Mouse (Mus musculus) forebrain, embryonic 12.5 days (tissue): ENCODE results near the gene Fgf2. TPM values are rescaled to one million over a fixed set of nuclear protein-coding genes. Genes with fewer than 3 reads are reported as not detected.

Source experiments
- ATAC-seq: fragments of 200-750 bp; cut with Nextera tagmentation; 2 replicates; pipeline ENCODE4 v1.8.0; 2017; ENCODE audit warnings: moderate TSS enrichment; ENCODE audit not compliant: low FRiP score
- H3K27ac ChIP-seq: fragments of 300-500 bp; sonication (generic); 2 replicates; pipeline ENCODE4 v1.5.1; 2016; ENCODE audit warnings: mild to moderate bottlenecking
- H3K27me3 ChIP-seq: fragments of 300-500 bp; sonication (generic); 2 replicates; pipeline ENCODE4 v1.6.1; 2016; ENCODE audit warnings: mild to moderate bottlenecking
- H3K36me3 ChIP-seq: fragments of 300-500 bp; sonication (generic); replicated peaks from 2 replicates; pipeline ENCODE4 v1.6.1; 2016; ENCODE audit warnings: mild to moderate bottlenecking
- H3K4me1 ChIP-seq: fragments of 300-500 bp; sonication (generic); 2 replicates; pipeline ENCODE4 v1.6.1; 2016
- H3K4me2 ChIP-seq: fragments of 300-500 bp; sonication (generic); 2 replicates; pipeline ENCODE4 v1.6.1; 2016; ENCODE audit warnings: mild to moderate bottlenecking, moderate library complexity
- H3K4me3 ChIP-seq: fragments of 300-500 bp; sonication (generic); replicated peaks from 2 replicates; pipeline ENCODE4 v1.5.1; 2016; ENCODE audit warnings: mild to moderate bottlenecking
- H3K9ac ChIP-seq: fragments of 300-500 bp; sonication (generic); 2 replicates; pipeline ENCODE4 v1.6.1; 2016; ENCODE audit warnings: mild to moderate bottlenecking
- H3K9me3 ChIP-seq: fragments of 300-500 bp; sonication (generic); 2 replicates; pipeline ENCODE4 v1.6.1; 2016
- WGBS: fragments of 180-500 bp; shearing (Covaris S2); methylation state at CpG from one replicate; pipeline ENCODE4 v1.1.7; 2016; 5-methylcytosine and 5-hydroxymethylcytosine counted together
- polyA plus RNA-seq: library from polyadenylated mRNA; unstranded; fragments of >200 nt; fragmentation: Nextera tagmentation; extraction: Ambion mirVana; gene quantifications from 2 replicates; pipeline ENCODE4 v1.2.1, GENCODE M21; 2016

The Fgf2 gene
- polyA plus RNA-seq, 1 experiment from 2014 or later, result 0.66 TPM

DNA sequence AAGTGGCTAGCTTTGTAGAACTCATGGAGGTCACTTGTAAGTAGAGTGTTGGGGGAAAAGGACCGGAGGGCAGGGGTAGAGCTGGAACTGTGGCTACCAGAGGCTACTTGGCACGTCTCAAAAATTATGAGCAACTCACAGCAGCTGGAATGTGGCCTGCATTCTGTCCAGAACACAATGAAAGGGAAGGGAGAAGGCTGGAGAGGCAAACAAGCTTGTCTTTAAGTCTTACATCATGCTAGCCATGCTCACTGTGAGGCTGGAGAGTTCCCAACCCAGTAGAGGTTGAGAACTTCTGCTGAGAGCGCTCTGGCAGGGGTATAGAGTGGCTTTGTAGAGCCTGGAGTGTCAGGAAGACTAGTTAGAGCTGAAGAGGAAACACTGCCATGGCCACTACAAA, 49.5 kb downstream of the Fgf2 start:
- H3K27ac ChIP-seq, result no peak overlapping the region
- no peaks in the 10 kb centered on the region for H3K27me3 ChIP-seq
- H3K4me3 ChIP-seq, result no peak overlapping the region
- no peak overlapping the region for H3K4me2 ChIP-seq
- no peaks in the 10 kb centered on the region for H3K4me1 ChIP-seq
- WGBS, result 86% methylated on average over 3 of the region's 3 CpGs
- no peak overlapping the region for H3K9ac ChIP-seq
- no peaks in the 10 kb centered on the region for H3K36me3 ChIP-seq
- no peak for ATAC-seq
- H3K9me3 ChIP-seq, result no peaks in the 10 kb centered on the region

DNA sequence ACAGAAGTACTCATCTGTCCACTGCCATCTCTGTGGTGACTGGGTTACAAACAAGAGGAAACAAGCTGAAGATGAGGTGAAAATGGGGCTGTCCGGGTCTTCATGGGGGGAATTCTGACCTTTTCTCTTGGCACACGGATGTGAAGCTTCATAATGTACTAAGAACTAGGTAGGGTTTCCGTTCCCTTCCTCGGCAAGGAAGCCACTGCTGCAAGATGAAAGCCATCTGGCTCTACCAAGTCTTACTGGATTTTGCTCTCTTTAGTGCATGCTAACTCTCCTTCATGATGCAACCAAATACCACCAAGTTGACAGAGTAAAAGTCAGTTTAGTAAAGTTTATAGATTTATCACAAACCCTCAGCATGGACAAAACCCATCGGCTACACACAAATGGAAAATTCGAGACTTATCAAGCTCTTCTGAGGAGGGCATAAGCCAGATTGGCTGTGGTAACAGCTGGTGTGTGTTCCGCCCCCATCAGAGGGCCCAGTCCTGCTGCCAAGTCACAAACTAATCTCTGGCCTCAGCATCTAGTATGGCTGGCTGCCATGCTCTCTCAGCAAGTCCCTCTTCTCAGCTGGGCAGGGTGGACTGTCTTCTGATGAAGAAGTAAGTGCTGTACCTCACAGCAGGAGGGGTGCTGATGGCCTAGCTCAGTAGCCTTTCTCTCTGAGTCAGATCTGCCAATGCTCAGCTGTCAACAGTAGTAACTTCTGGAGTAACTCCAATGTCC, 50.7 kb downstream of the Fgf2 start:
- Histone ChIP-seq H3K27ac (no peak overlapping the region), H3K9ac (no peak overlapping the region), H3K9me3 (no peaks in the 10 kb centered on the region), H3K4me1 (no peaks in the 10 kb centered on the region), H3K36me3 (no peaks in the 10 kb centered on the region), H3K4me3 (no peak overlapping the region), H3K4me2 (no peak overlapping the region), H3K27me3 (no peaks in the 10 kb centered on the region)
- 91% methylated on average over 7 of the region's 7 CpGs for WGBS
- ATAC-seq, result no peak

DNA sequence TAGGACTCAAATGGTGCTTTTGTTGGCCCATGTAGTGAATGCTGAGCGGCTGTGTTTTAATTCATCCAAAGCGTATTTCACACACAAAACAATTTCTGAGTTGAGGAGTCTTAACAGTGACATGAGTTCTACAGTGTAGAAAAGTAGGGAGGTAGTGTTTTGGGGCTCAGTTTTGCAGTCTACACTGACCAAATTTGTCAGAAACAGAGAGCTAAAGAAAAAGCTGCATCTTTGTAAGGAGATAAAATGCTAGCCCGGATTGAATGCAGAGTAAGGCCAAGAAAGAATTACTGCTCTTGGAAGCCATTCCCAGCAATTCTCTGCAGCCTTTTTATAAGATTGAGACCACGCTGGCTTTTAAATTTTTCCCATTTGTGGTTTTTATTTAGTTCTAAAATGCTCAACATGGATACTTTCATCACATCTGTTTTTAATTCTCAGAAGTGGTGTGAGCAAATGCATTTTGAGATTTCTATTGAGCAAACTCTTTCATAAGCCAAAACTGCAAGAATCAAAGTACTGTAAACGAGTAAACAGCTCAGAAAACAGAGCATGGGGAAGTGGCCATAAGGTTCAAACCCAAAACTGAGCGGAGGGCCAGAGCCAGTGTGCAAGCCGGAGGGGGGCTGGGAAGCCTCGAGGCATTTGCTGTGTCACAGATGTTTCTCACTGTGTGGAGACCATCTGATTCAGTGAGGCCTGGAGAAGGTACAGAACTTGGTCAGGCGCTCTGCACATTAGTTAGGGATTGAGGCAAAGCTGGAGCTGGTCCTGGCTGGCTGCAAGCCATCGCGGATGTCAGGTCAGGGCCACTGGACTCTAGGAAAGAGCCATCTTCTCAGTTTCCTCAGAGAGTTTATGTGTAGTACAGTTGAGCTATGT, 53.8 kb downstream of the Fgf2 start:
- no peak overlapping the region for H3K4me2 ChIP-seq
- H3K9me3 ChIP-seq, result no peaks in the 10 kb centered on the region
- H3K4me1 ChIP-seq, result no peaks in the 10 kb centered on the region
- no peaks in the 10 kb centered on the region for H3K36me3 ChIP-seq
- no peak for ATAC-seq
- H3K9ac ChIP-seq, result no peak overlapping the region
- no peaks in the 10 kb centered on the region for H3K27me3 ChIP-seq
- H3K27ac ChIP-seq, result no peak overlapping the region
- 77% methylated on average over 11 of the region's 11 CpGs for WGBS
- no peak overlapping the region for H3K4me3 ChIP-seq

DNA sequence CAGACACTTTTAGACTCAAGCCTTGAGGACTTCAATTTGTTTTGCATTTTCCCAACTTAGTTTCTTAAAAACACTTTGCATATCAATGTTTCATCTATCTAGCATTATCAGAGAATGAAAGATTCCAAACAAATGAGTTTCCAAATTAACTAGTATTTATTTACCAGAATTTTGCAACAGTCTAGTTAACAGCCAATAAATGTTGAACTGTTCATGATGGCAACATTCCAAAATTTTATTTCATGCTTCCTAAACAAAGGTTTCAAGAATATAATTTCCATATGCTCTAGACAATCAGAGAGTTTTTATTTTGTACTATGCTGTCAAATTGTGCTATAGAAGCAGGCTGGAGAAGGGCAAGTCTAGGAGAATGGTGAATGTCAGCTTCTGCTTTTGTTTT, 59.5 kb downstream of the Fgf2 start:
- no peak overlapping the region for H3K4me2 ChIP-seq
- H3K4me1 ChIP-seq, result no peaks in the 10 kb centered on the region
- H3K9ac ChIP-seq, result no peak overlapping the region
- ATAC-seq, result no peak
- no peak overlapping the region for H3K27ac ChIP-seq
- no peaks in the 10 kb centered on the region for H3K27me3 ChIP-seq
- H3K4me3 ChIP-seq, result no peak overlapping the region
- H3K36me3 ChIP-seq, result no peaks in the 10 kb centered on the region
- no peaks in the 10 kb centered on the region for H3K9me3 ChIP-seq

DNA sequence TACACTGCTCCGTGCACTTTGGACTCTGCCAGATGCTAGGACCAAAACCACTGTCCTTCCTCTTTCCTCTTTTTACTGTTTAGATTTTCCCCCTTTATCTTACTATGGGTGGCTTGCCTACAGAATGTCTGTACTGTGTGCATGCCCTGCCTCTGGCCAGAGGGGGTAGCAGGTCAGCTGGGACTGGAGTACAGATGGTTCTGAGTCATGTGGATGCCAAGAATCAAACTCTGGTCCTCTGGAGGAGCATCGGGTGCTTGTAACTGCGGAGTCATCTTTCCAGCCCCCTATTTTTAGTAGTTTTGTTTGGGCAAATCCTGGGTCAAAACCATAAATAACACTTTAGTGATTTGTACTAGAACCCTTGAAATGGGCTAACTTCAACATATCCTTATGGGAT, 65.3 kb downstream of the Fgf2 start:
- 92% methylated on average over 3 of the region's 3 CpGs for whole genome bisulfite sequencing
- H3K27me3 ChIP-seq, result no peaks in the 10 kb centered on the region
- no peaks in the 10 kb centered on the region for H3K36me3 ChIP-seq
- ATAC-seq, result no peak
- peaks cover 5% of the 10 kb centered on the region for H3K4me1 ChIP-seq
- no peak overlapping the region for H3K4me3 ChIP-seq
- no peak overlapping the region for H3K27ac ChIP-seq
- no peaks in the 10 kb centered on the region for H3K9me3 ChIP-seq
- no peak overlapping the region for H3K9ac ChIP-seq
- no peak overlapping the region for H3K4me2 ChIP-seq

DNA sequence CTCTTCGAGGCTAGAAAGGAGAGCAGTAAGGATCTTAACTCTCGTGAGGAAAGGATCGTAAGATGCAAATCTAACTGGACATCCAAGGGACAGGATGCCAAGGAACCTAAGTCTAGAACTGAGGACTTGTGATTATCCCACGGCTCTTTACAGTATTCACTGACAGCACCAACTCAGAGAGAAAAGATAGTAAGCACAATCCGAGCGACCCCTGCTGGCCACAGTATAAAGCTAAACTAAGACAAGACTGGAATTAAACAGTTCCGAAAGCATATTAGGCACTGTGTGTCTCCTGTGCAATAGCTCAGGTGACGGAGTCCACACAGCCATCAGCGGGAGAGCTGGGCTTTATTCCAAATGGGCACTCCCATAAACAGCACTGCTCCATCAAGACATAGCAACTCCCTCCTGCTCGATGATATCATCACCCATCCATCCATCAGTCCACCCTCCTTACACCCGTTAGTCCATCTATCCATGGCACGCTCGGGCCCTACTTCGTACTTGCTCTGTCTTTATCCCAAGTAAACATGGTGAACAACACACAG, 66.3 kb downstream of the Fgf2 start:
- Histone ChIP-seq H3K27ac (no peak overlapping the region), H3K4me1 (peaks cover 11% of the 10 kb centered on the region), H3K9ac (no peak overlapping the region), H3K36me3 (no peaks in the 10 kb centered on the region), H3K27me3 (no peaks in the 10 kb centered on the region), H3K4me2 (no peak overlapping the region), H3K4me3 (no peak overlapping the region), H3K9me3 (no peaks in the 10 kb centered on the region)
- WGBS, result 53% methylated on average over 14 of the region's 14 CpGs
- ATAC-seq, result no peak

DNA sequence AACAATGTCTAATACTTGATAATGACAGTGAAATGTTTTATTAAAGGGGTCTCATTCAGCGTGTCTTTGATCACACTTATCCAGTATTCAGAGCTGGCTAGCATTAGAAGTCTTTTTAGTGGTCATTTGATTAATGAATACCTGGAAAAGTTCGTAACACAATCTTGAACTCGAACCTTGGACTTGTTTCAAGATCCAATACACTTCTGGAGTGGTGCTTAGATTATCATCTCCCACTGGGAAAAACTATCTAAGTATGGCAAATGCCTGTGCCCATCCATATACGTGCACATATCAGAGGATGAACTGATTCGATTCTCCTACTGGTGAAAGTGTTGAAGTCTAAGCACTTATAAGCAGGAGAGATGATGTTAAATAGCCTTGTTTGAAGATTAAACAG, 70.2 kb downstream of the Fgf2 start:
- Histone ChIP-seq H3K4me2 (peak overlapping the region; percentile 72), H3K4me1 (peaks cover 19% of the 10 kb centered on the region), H3K9ac (peak overlapping the region; percentile 71; the same call in 1 of the 2 replicates), H3K9me3 (no peaks in the 10 kb centered on the region), H3K4me3 (peak overlapping the region; percentile 96), H3K27ac (no peak overlapping the region), H3K36me3 (no peaks in the 10 kb centered on the region), H3K27me3 (no peaks in the 10 kb centered on the region)
- no peak for ATAC-seq
- 85% methylated on average over 5 of the region's 5 CpGs for WGBS

DNA sequence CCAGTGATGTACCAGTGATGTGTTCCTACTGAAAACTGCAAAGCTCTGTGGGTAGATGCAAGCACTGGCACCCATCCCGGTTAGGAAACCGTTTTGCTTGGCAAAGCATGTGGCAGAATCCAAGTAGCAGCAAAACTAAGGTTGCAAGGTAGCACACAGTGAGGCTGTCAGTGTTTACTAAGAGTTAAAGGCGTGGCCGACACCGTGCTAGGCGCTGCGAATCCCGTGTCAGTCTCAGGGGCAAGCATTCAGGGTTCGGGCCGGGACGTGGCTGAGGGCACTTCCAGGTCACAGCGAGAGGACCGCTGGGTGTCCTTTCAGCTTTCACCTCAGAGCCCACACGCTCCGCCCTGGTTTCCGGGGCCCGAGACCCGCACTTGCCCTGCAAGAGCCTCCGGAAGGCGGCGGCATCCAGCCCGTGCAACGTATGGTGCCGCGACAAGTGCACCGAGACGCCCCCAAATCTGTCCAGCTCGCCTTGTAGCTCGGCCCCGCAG, 70.9 kb downstream of the Fgf2 start:
- H3K4me2 ChIP-seq, result peak overlapping the region; percentile 72
- H3K27ac ChIP-seq, result peak overlapping the region; percentile 75
- ATAC-seq, result no peak
- peak overlapping the region; percentile 71 for H3K9ac ChIP-seq
- peak overlapping the region; percentile 96 for H3K4me3 ChIP-seq
- H3K4me1 ChIP-seq, result peaks cover 19% of the 10 kb centered on the region
- H3K9me3 ChIP-seq, result no peaks in the 10 kb centered on the region
- WGBS, result under 1% methylated on average over 30 of the region's 30 CpGs
- no peaks in the 10 kb centered on the region for H3K36me3 ChIP-seq
- no peaks in the 10 kb centered on the region for H3K27me3 ChIP-seq

DNA sequence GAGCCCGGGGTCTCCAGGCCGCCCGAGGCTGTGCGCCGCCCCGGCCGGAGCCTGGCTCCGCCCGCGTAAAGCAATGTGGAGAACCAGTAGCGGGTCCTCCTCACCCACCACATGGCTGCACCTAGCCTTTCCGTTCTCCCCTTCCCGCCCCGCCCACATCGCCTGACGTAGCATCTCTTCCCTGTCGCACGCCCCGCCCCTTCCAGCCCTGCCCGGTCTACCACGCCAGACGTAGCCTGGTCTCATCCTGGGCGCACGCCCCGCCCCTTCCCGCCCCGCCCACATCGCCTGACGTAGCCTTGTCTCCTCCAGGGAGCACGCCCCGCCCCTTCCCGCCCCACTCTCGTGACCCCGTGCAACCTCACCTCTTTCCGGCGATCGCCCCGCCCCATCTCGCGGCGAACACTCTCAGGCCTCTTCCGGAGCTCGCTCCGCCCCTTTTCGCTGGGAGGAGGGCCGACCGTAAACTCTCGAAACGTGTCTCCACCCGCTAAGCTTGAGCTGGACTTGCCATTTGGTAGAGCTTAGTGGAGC, 71.4 kb downstream of the Fgf2 start, which contains the start of gene Spata5:
Gene Spata5, plus strand, starts transcription at position 439 of the 534 bp plus-strand sequence.
- Histone ChIP-seq H3K4me3 (peak within 1 kb of the TSS; percentile 96), H3K4me2 (peak within 1 kb of the TSS; percentile 86), H3K9me3 (no peaks in the 10 kb centered on the region), H3K27me3 (no peaks in the 10 kb centered on the region), H3K4me1 (peaks cover 19% of the 10 kb centered on the region), H3K36me3 (no peaks in the 10 kb centered on the region), H3K9ac (peak within 1 kb of the TSS; percentile 72), H3K27ac (peak within 1 kb of the TSS; percentile 93)
- peak; percentile 96 for ATAC-seq
- 1% methylated on average over 40 of the region's 50 CpGs for WGBS

DNA sequence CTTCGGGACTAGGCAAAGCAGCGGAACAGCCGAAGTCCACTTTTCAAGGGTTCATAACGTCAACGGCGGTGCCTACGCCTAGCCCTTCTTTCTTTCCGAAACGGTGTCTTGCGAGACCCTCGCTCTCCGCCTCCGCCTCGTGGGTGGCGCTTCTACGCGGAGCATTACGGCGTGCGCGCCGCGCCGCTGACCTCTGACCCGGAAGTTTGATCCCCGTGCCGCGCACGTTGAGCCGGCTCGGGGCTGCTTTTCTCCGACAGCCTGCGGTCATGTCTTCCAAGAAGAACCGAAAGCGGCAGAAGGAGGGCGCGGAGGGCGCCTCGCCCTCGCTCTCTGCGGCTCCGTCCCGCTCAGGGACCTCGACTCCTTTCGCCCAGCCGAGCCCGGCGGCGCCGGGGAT, 71.9 kb downstream of the Fgf2 start, which contains the start of gene Nudt6:
Gene Nudt6, minus strand, starts transcription at position 140 of the 400 bp plus-strand sequence.
- peaks cover 19% of the 10 kb centered on the region for H3K4me1 ChIP-seq
- WGBS, result under 1% methylated on average over 50 of the region's 50 CpGs

DNA sequence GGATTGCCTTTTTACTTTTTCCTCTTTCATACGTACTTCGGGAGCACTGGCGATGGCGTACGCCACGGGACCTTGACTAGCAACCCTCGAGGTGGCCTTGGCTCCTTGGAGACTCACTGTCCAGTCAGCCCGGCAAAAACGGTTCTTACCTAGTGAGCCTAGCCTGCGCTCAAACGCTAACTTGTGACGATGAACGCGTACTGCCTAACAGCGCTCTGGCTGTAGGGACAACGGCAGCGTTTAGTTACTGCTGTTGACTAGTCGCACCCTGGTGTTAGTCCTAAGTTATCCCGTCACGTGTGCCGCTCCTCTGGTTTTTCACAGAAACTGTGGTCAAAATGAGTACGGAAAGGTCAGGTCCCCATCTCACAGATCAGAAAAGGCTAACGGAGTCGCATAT, 72.5 kb downstream of the Fgf2 start:
- Histone ChIP-seq H3K36me3 (no peaks in the 10 kb centered on the region), H3K9ac (peak overlapping the region; percentile 72), H3K4me2 (peak overlapping the region; percentile 86), H3K27me3 (no peaks in the 10 kb centered on the region), H3K4me3 (peak overlapping the region; percentile 96), H3K4me1 (peaks cover 19% of the 10 kb centered on the region), H3K27ac (peak overlapping the region; percentile 93), H3K9me3 (no peaks in the 10 kb centered on the region)
- no peak for ATAC-seq
- 1% methylated on average over 24 of the region's 24 CpGs for WGBS

More for the DNA sequence above, 71.9 kb downstream of the Fgf2 start, which contains the start of gene Nudt6:
- H3K36me3 ChIP-seq, result no peaks in the 10 kb centered on the region
- peak within 1 kb of the TSS; percentile 93 for H3K27ac ChIP-seq
- no peaks in the 10 kb centered on the region for H3K27me3 ChIP-seq
- ATAC-seq, result peak; percentile 88
- H3K9me3 ChIP-seq, result no peaks in the 10 kb centered on the region
- H3K9ac ChIP-seq, result peak within 1 kb of the TSS; percentile 72
- H3K4me3 ChIP-seq, result peak within 1 kb of the TSS; percentile 96
- peak within 1 kb of the TSS; percentile 86 for H3K4me2 ChIP-seq

DNA sequence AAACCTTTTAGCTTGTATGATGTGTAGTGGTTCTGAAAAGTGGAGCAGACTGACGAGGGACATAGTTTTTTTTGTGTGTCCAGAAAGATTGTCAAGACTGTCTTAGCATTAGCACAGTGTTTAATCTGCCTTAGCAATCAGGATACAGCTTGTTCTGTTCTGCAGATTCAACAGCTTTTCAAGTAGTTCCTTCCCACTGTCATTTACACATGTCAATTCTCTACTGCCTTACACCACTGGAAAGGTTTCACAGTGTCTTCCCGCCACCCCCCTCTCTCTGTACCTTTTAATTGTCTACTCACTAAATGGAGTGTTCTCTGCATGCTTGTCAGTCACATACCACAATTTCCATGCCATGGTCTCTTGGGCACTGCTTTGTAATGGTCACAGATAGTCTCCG, 73.0 kb downstream of the Fgf2 start:
- Histone ChIP-seq H3K27ac (no peak overlapping the region), H3K4me2 (peak overlapping the region; percentile 86), H3K27me3 (no peaks in the 10 kb centered on the region), H3K9ac (peak overlapping the region; percentile 72), H3K4me3 (peak overlapping the region; percentile 96), H3K4me1 (peaks cover 19% of the 10 kb centered on the region), H3K36me3 (peaks cover 3% of the 10 kb centered on the region; the same call in 1 of the 2 replicates), H3K9me3 (no peaks in the 10 kb centered on the region)
- WGBS, result 13% methylated on average over 3 of the region's 3 CpGs
- ATAC-seq, result no peak
